ENCODE assay signal across 8 mouse cellular contexts in genomic region chr2:114427426-114428157, GRCm38 (mm10).
DNase-seq lines count a peak whose midpoint lies in the region; ATAC-seq lines count a peak whose summit lies in the region.

No protein-coding gene starts in this region.

- H3K4me1 ChIP-seq in midbrain, embryonic 14.5 days (ENCODE audit: control insufficient read depth, insufficient read depth, low read length) = no peaks in the 10 kb centered on the region

- H3K4me3 ChIP-seq in midbrain, embryonic 14.5 days (replicated peaks; ENCODE audit: low read depth, low read length) = no peak overlapping the region

- H3K36me3 ChIP-seq in midbrain, embryonic 14.5 days (ENCODE audit: control insufficient read depth, insufficient read depth, low read length) = no peaks in the 10 kb centered on the region

- H3K4me2 ChIP-seq in midbrain, embryonic 14.5 days (ENCODE audit: low read length) = no peak overlapping the region

- no peak for ATAC-seq in monocyte, adult 5-6 weeks (replicated peaks; ENCODE audit: insufficient number of reproducible peaks, low FRiP score, low TSS enrichment, poor library complexity, severe bottlenecking)
- no peak for ATAC-seq in midbrain, embryonic 14.5 days (ENCODE audit: low FRiP score, low TSS enrichment)

- H3K9ac ChIP-seq in midbrain, embryonic 14.5 days (replicated peaks; ENCODE audit: low read length) = no peak overlapping the region

- 91% methylated on average over 10 of the region's 10 CpGs for WGBS in midbrain, embryonic 14.5 days

- no peaks in the 10 kb centered on the region for H3K27me3 ChIP-seq in midbrain, embryonic 14.5 days (ENCODE audit: control insufficient read depth, insufficient read depth, low read length)

- H3K27ac ChIP-seq in midbrain, embryonic 14.5 days (replicated peaks; ENCODE audit: low read depth, low read length) = no peak overlapping the region

- peak; percentile 2 to 7 for DNase-seq in left cerebral cortex, adult 18-20 months (ENCODE audit: low spot score in 2 of 2)
- no peak for DNase-seq in left cerebral cortex, adult 11 months (ENCODE audit: low spot score)
- peak; percentile 74 to 79 for DNase-seq in cerebellum, postnatal 14 days
- peak; percentile 11 to 19 for DNase-seq in layer of hippocampus, adult 8-10 months (ENCODE audit: low spot score in 2 of 2)
- DNase-seq in right cerebral cortex, adult 2 months (ENCODE audit: low spot score in 2 of 2) = peak; percentile 5 to 28
- no peak for DNase-seq in midbrain, embryonic 14.5 days
- no peak for DNase-seq in liver

- H3K9me3 ChIP-seq in midbrain, embryonic 14.5 days (ENCODE audit: control insufficient read depth, low read length) = no peaks in the 10 kb centered on the region

Comparison
In these comparisons a context has a peak if more than half of its experiments do, and no peak if none do; other contexts are left out.
1. DNase-seq: peak in left cerebral cortex, adult 18-20 months (2 of 2), cerebellum, postnatal 14 days (2 of 2), layer of hippocampus, adult 8-10 months (2 of 2) and right cerebral cortex, adult 2 months (2 of 2); none in left cerebral cortex, adult 11 months (single experiment), midbrain, embryonic 14.5 days (single experiment) and liver (single experiment).